Mouse (Mus musculus) adrenal gland, postnatal 14 days (tissue): ENCODE results near the gene Olfr867. TPM values are rescaled to one million over a fixed set of nuclear protein-coding genes. Genes with fewer than 3 reads are reported as not detected.
A peak's percentile ranks its signal among the peaks of the same experiment; 100 is the strongest.

Experiments
- DNase-seq: peaks from one replicate; pipeline ENCODE4 v3.0.0; 2021; ENCODE audit warnings: mixed read lengths
- long read RNA-seq, 2 experiments: library from polyadenylated mRNA; stranded (forward); transcript quantifications; one replicate each; pipeline ENCODE4 v2.0.0; 2021
- microRNA-seq, 2 experiments: library from miRNA; unstranded; fragments of <30 nt; microRNA quantifications; one replicate each; pipeline ENCODE4 v1.2.0; 2021
- total RNA-seq: library from RNA; stranded (reverse); gene quantifications from 2 replicates; pipeline ENCODE4 v1.2.3, GENCODE M21; 2021

Olfr867 gene
- total RNA-seq, result not detected in 2 replicates
- long read RNA-seq, experiment 1, result 0 reads
- long read RNA-seq, experiment 2, result 0 reads

DNA sequence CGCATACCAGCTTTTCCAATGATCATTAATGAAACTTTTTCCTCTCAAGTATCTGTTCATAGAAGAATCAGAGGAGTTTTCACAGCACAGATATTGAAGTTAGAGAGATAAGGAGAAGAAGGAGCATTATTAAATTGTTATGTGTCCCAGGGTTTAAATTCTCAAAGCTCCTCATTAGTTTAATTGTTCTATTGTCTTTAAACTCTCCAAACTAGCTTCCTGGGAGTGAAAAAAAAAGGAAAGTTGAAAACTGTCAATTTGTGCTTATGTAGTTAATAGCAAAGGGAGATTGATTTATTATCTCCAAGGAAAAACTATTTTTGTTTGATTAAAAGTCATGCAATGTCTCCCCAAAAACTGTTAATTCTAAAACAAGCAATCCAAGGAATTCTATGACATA lies at the start of gene Olfr867:
Gene Olfr867, minus strand, starts transcription at position 101 of the 400 bp plus-strand sequence.
- no peak for DNase-seq

DNA sequence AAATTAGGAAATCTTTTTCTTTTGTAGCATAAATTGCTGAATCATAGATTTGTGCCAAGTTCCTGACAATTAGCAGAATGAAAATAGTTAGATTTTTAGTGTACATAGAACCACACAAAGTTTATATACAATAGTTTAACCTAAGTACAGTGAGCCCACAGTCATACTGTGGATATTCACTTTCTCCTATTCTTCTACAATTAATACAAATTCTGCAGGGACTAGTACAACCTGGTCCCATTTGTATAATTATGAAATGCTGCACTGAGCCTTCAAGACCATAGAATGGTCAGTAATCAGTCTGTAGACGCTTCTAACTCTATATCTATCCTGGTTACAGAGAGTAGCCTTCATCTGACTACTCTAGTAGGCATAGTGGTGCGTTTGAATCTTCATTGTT lies 41.0 kb upstream of the Olfr867 start, which contains the start of gene Olfr868:
Gene Olfr868, plus strand, starts transcription at position 301 of the 400 bp plus-strand sequence.
- DNase-seq, result no peak

DNA sequence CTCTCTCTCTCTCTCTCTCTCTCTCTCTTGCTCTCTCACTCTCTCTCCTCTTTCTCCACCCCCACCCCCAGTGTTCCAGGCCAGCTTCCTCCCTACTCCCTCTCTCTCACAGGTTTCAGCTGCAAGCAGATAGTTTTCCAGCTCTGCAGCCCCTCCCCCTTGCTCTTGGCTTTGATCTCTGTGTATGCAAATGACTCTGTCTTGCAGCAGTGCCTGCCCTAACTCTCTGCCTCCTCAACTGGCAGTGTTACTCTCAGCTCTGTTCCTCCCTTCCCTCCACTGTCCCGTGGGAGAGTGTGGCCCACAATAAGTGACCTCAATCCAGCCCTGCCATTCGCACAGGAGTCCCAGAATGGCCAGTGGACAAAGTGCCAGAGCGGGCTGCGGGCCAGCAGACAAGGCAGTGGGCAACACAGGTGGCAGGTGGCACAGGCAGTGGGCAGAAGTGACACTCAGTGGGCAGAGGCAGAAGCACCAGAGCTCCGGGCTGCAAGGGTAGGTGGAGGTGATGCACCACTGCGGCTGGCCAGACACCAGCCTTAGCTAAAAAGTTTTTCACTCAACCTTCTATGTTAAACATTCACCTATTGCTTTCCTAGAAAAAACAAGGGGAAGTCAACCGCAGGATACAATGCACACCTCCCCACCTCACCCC lies 16.3 kb upstream of the Olfr867 start:
- peak; percentile 4 for DNase-seq

DNA sequence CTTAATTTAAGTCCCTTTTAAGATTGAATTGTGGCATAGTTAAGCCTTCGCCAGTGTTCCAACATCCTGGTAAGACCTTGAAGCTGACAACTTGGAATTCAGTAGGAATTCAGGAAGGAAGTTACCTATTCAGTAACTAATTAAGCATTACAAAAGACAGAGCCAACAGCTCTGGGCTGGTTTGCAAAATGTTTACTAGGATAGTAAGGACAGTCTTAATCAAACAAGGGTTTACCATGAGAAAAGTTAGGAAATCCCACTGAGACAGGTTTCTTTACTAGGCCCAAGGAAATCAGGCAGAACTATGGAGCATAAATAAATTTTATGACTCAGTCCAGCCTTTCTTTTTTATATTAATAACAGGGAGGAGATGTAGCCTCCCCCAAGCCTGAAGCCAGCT lies 13.9 kb upstream of the Olfr867 start:
- DNase-seq, result no peak

DNA sequence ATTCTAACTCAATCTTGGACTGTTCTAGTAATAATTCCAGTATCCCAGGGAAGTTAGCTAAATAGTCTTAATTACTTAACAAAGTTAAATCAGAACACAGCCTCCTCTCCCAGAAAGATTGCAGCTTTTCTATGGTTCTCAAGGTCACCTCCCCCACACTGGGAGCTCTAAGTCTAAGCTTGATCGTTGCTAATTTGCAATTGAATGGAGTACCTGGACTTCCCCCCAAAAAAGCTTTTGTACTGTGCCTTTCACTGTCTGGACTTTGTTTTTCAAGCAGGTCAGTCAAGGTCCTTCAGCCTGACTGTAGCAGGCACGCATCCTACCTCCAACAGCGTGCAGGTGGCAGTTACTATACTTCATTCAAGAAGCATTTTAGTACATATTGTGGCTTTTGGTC lies 12.9 kb upstream of the Olfr867 start:
- DNase-seq, result no peak

DNA sequence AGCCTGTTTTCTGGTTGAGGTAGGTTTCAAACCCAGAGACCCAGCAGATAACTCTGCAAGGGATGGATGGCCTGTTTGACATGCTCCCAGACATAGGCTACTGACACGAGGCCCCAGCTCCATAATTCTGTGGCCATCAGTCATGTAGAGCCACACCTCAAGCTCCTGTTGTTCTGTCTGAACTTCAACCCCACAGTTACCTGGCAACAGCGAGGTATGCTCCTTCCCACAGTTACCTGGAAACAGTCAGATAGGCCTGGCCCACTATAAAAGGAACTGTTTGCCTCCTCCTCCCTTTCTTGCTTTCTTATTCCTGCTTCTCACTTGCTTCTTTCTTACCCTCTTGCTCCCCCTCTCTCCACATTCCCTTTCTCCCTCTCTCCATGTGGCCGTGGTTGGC lies 9.4 kb downstream of the Olfr867 start:
- DNase-seq, result no peak

DNA sequence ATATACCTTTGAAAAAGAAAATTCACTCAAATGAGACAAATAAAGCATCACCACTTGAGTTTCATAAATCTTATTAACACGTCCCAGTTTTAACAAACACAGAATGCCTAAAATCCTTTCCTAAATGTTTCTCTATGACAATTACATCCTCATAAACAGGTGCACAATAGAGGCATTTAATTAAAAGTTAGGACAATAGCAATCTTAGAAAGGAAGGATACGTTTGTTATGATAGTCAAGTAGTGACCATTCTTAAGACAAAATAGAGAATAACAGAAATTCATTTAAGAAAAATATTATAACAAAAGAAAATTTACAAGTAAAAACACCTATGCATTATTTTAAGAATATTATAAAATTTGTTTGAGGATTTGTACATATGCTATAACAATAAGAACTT lies 29.4 kb downstream of the Olfr867 start, which contains the start of gene Olfr866:
Gene Olfr866, minus strand, starts transcription at position 101 of the 400 bp plus-strand sequence.
- DNase-seq, result no peak

Small RNA genes lying within 50 kb of the gene (microRNA-seq; reads per million reads assigned to microRNA genes)
- gene Gm26231 (0 reads per million in 2 experiments), gene Gm44395 (0 reads per million in 2 experiments)

Other genes with a start within 250 kb of the Olfr867 start
- gene Olfr860, start 207.8 kb downstream of the Olfr867 start, total RNA-seq, result not detected in 2 replicates
- not detected in 2 replicates for gene Olfr862, start 169.6 kb downstream of the Olfr867 start, total RNA-seq
- gene Olfr77, start 140.7 kb downstream of the Olfr867 start, total RNA-seq, result not detected in 2 replicates
- gene Olfr866, start 29.5 kb downstream of the Olfr867 start, total RNA-seq, result not detected in 2 replicates
- not detected in 2 replicates for gene Olfr868, start 41.1 kb upstream of the Olfr867 start, total RNA-seq
- not detected in 2 replicates for gene Olfr869, start 71.4 kb upstream of the Olfr867 start, total RNA-seq
- not detected in 2 replicates for gene Olfr870, start 116.5 kb upstream of the Olfr867 start, total RNA-seq
- gene Olfr871, start 154.6 kb upstream of the Olfr867 start, total RNA-seq, result not detected in 2 replicates
- not detected in 2 replicates for gene Olfr872, start 179.6 kb upstream of the Olfr867 start, total RNA-seq
- not detected in 2 replicates for gene Olfr39, start 224.8 kb upstream of the Olfr867 start, total RNA-seq
- not detected in 2 replicates for gene Olfr873, start 241.0 kb upstream of the Olfr867 start, total RNA-seq